Mouse (Mus musculus) heart, postnatal 4 days (tissue): Measurements from ENCODE around the gene Dhx35. TPM values are rescaled to one million over a fixed set of nuclear protein-coding genes. Genes with fewer than 3 reads are reported as not detected.

Experiments
- DNase-seq: peaks from one replicate; pipeline ENCODE4 v3.0.0; 2021
- total RNA-seq, 2 experiments: library from RNA; stranded (reverse); gene quantifications; 2 replicates each; pipeline ENCODE4 v1.2.3; 2021

The Dhx35 gene
- total RNA-seq, 2 experiments from 2014 or later, result 33.2 to 33.3 TPM

GRCm38 (mm10) chr2:158815686-158816085, 21.1 kb downstream of the Dhx35 start:
- no peak for DNase-seq

- no peak for DNase-seq
Measured at GRCm38 (mm10) chr2:158816239-158816638, 21.6 kb downstream of the Dhx35 start.

- no peak for DNase-seq
Measured at GRCm38 (mm10) chr2:158817708-158818107, 23.1 kb downstream of the Dhx35 start.

- no peak for DNase-seq
Measured at GRCm38 (mm10) chr2:158828124-158828523, 33.5 kb downstream of the Dhx35 start.

GRCm38 (mm10) chr2:158829746-158830145, 35.1 kb downstream of the Dhx35 start:
- DNase-seq, result no peak

- no peak for DNase-seq
Measured at GRCm38 (mm10) chr2:158833221-158833620, 38.6 kb downstream of the Dhx35 start.

- no peak for DNase-seq
Measured at GRCm38 (mm10) chr2:158833645-158834044, 39.0 kb downstream of the Dhx35 start.

GRCm38 (mm10) chr2:158843287-158843686, 48.7 kb downstream of the Dhx35 start:
- no peak for DNase-seq

GRCm38 (mm10) chr2:158845031-158845430, 50.4 kb downstream of the Dhx35 start:
- no peak for DNase-seq

- no peak for DNase-seq
Measured at GRCm38 (mm10) chr2:158846208-158846607, 51.6 kb downstream of the Dhx35 start.

- no peak for DNase-seq
Measured at GRCm38 (mm10) chr2:158847991-158848390, 53.4 kb downstream of the Dhx35 start.

- no peak for DNase-seq
Measured at GRCm38 (mm10) chr2:158849416-158849815, 54.8 kb downstream of the Dhx35 start.

GRCm38 (mm10) chr2:158852579-158852978, 58.0 kb downstream of the Dhx35 start:
- peak; percentile 73 for DNase-seq

- no peak for DNase-seq
Measured at GRCm38 (mm10) chr2:158856896-158857499, 62.4 kb downstream of the Dhx35 start.

- no peak for DNase-seq
Measured at GRCm38 (mm10) chr2:158857579-158857978, 63.0 kb downstream of the Dhx35 start.

GRCm38 (mm10) chr2:158861115-158861514, 66.5 kb downstream of the Dhx35 start:
- DNase-seq, result no peak

- peak; percentile 70 for DNase-seq
Measured at GRCm38 (mm10) chr2:158863341-158864125, 68.9 kb downstream of the Dhx35 start.

GRCm38 (mm10) chr2:158864126-158864458, 69.5 kb downstream of the Dhx35 start:
- DNase-seq, result no peak

- peak; percentile 89 for DNase-seq
Measured at GRCm38 (mm10) chr2:158865358-158865757, 70.8 kb downstream of the Dhx35 start.

- DNase-seq, result peak; percentile 22
Measured at GRCm38 (mm10) chr2:158886571-158886970, 92.0 kb downstream of the Dhx35 start.

GRCm38 (mm10) chr2:158888531-158888930, 93.9 kb downstream of the Dhx35 start:
- no peak for DNase-seq

GRCm38 (mm10) chr2:158889201-158889600, 94.6 kb downstream of the Dhx35 start:
- DNase-seq, result no peak

GRCm38 (mm10) chr2:158891319-158891718, 96.7 kb downstream of the Dhx35 start:
- no peak for DNase-seq

- no peak for DNase-seq
Measured at GRCm38 (mm10) chr2:158893171-158893853, 98.7 kb downstream of the Dhx35 start.
